ENCODE assay signal across 10 mouse cellular contexts in genomic region chr10:77976458-77977150, GRCm38 (mm10). TPM values are rescaled to one million over a fixed set of nuclear protein-coding genes. Genes with fewer than 3 reads are reported as not detected.
DNase-seq lines count a peak whose midpoint lies in the region; ATAC-seq and TF ChIP-seq lines count a peak whose summit lies in the region.
"Had no signal": no experiment of that assay in that cellular context is flagged by ENCODE, and none has a peak within 500 bp of the region (broad histone marks: within the 10 kb centered on the region; RNA-seq: fewer than 3 reads in every experiment).

No protein-coding gene starts in this region.

- TF ChIP-seq POLR2A in spleen, adult 2 months (IDR thresholded peaks at IDR 0.05; ENCODE audit: low read depth, low read length): no peak

- H3K4me2 ChIP-seq in forebrain, embryonic 14.5 days (ENCODE audit: low read length): no peak overlapping the region
- no peak overlapping the region for H3K4me2 ChIP-seq in forebrain, embryonic 16.5 days (ENCODE audit: low read length)
- no peak overlapping the region for H3K4me2 ChIP-seq in stomach, embryonic 16.5 days (ENCODE audit: low read depth, low read length)
- H3K4me2 ChIP-seq: embryonic facial prominence, embryonic 15.5 days had no signal

- H3K9me3 ChIP-seq in forebrain, embryonic 14.5 days (replicated peaks; ENCODE audit: control insufficient read depth, low read length): no peaks in the 10 kb centered on the region
- no peaks in the 10 kb centered on the region for H3K9me3 ChIP-seq in forebrain, embryonic 16.5 days (ENCODE audit: control insufficient read depth, low read length)
- H3K9me3 ChIP-seq in stomach, embryonic 16.5 days (replicated peaks; ENCODE audit: control insufficient read depth, low read length): no peaks in the 10 kb centered on the region
- H3K9me3 ChIP-seq: embryonic facial prominence, embryonic 15.5 days had no signal

- peaks cover 5% of the 10 kb centered on the region for H3K4me1 ChIP-seq in forebrain, embryonic 14.5 days (ENCODE audit: control insufficient read depth, insufficient read depth, low read length)
- peaks cover 9% of the 10 kb centered on the region for H3K4me1 ChIP-seq in forebrain, embryonic 16.5 days (replicated peaks; ENCODE audit: control insufficient read depth, insufficient read depth, low read length)
- peaks cover 7% of the 10 kb centered on the region for H3K4me1 ChIP-seq in spleen, adult 2 months (ENCODE audit: control insufficient read depth, insufficient read depth, insufficient read length)
- H3K4me1 ChIP-seq in stomach, embryonic 16.5 days (ENCODE audit: control insufficient read depth, insufficient read depth, low read length): peaks cover 27% of the 10 kb centered on the region

- TF ChIP-seq CTCF in spleen, adult 2 months (IDR thresholded peaks at IDR 0.05; ENCODE audit: extremely low read depth, insufficient read depth, insufficient read length, insufficient replicate concordance): no peak

- no peak overlapping the region for H3K4me3 ChIP-seq in forebrain, embryonic 14.5 days (ENCODE audit: low read depth, low read length)
- H3K4me3 ChIP-seq in forebrain, embryonic 16.5 days (replicated peaks; ENCODE audit: low read length): no peak overlapping the region
- no peak overlapping the region for H3K4me3 ChIP-seq in spleen, adult 2 months (ENCODE audit: extremely low read depth, insufficient read depth, insufficient read length)
- H3K4me3 ChIP-seq in stomach, embryonic 16.5 days (replicated peaks; ENCODE audit: low read length): no peak overlapping the region
- H3K4me3 ChIP-seq: embryonic facial prominence, embryonic 15.5 days had no signal

- ATAC-seq in forebrain, embryonic 14.5 days: no peak
- ATAC-seq in forebrain, embryonic 16.5 days: no peak
- no peak for ATAC-seq in stomach, embryonic 16.5 days (ENCODE audit: insufficient read depth, low FRiP score)
- ATAC-seq: inflammation-experienced regulatory T-cells, adult 6 months had no signal

- H3K27me3 ChIP-seq in forebrain, embryonic 14.5 days (replicated peaks; ENCODE audit: control insufficient read depth, insufficient read depth, low read length): no peaks in the 10 kb centered on the region
- H3K27me3 ChIP-seq in forebrain, embryonic 16.5 days (replicated peaks; ENCODE audit: control insufficient read depth, insufficient read depth, low read length): no peaks in the 10 kb centered on the region
- no peaks in the 10 kb centered on the region for H3K27me3 ChIP-seq in spleen, adult 2 months (ENCODE audit: control insufficient read depth, insufficient read depth, low read length)
- H3K27me3 ChIP-seq in stomach, embryonic 16.5 days (ENCODE audit: control insufficient read depth, insufficient read depth, low read length): no peaks in the 10 kb centered on the region
- H3K27me3 ChIP-seq: embryonic facial prominence, embryonic 15.5 days had no signal

- H3K9ac ChIP-seq in forebrain, embryonic 14.5 days (ENCODE audit: low read length): no peak overlapping the region
- no peak overlapping the region for H3K9ac ChIP-seq in forebrain, embryonic 16.5 days (replicated peaks; ENCODE audit: low read depth, low read length)
- no peak overlapping the region for H3K9ac ChIP-seq in stomach, embryonic 16.5 days (ENCODE audit: low read length)
- H3K9ac ChIP-seq: embryonic facial prominence, embryonic 15.5 days; liver, embryonic 14.5 days had no signal

- WGBS in forebrain, embryonic 14.5 days: 78% methylated on average over 8 of the region's 8 CpGs
- WGBS in forebrain, embryonic 16.5 days: 71% methylated on average over 8 of the region's 8 CpGs
- WGBS in spleen, adult 2 months: 71% methylated on average over 8 of the region's 8 CpGs
- WGBS in stomach, embryonic 16.5 days: 55% methylated on average over 8 of the region's 8 CpGs

- no peak overlapping the region for H3K27ac ChIP-seq in forebrain, embryonic 14.5 days (ENCODE audit: low read depth, low read length)
- H3K27ac ChIP-seq in forebrain, embryonic 16.5 days (ENCODE audit: low read length): no peak overlapping the region
- H3K27ac ChIP-seq in spleen, adult 2 months (ENCODE audit: insufficient read depth, low read length): 0 out of 2 replicates have a peak overlapping the region, but pooled peaks have one; percentile 16
- H3K27ac ChIP-seq in stomach, embryonic 16.5 days (ENCODE audit: low read length): peak overlapping the region; percentile 57; the same call in 1 of the 2 replicates
- H3K27ac ChIP-seq: embryonic facial prominence, embryonic 15.5 days; liver, embryonic 14.5 days had no signal

- peaks cover 6% of the 10 kb centered on the region for H3K36me3 ChIP-seq in forebrain, embryonic 14.5 days (ENCODE audit: control insufficient read depth, insufficient read depth, low read length)
- H3K36me3 ChIP-seq in forebrain, embryonic 16.5 days (ENCODE audit: control insufficient read depth, insufficient read depth): no peaks in the 10 kb centered on the region
- no peaks in the 10 kb centered on the region for H3K36me3 ChIP-seq in spleen, adult 2 months (ENCODE audit: control insufficient read depth, insufficient read depth, low read length)
- H3K36me3 ChIP-seq in stomach, embryonic 16.5 days (ENCODE audit: control insufficient read depth, insufficient read depth, low read length): no peaks in the 10 kb centered on the region

- peak; percentile 37 for DNase-seq in forebrain, embryonic 14.5 days (ENCODE audit: low spot score)
- DNase-seq in spleen, adult 2 months (ENCODE audit: low read depth in 1 of 2, low spot score in 2 of 2): peak in 1 of 2 experiments; percentile 15
- no peak for DNase-seq in spleen, adult 12 weeks (ENCODE audit: low spot score)
- peak; percentile 80 for DNase-seq in NIH3T3 (ENCODE audit: low read depth)
- no peak for DNase-seq in layer of hippocampus, adult 9-11 months

RNA-seq across cellular contexts. Expression of gene 1810043G02Rik, which starts 1.7 kb away (rescaled TPM):
- polyA plus RNA-seq in forebrain, embryonic 14.5 days (2014; fragmentation: Nextera tagmentation; extraction: Ambion mirVana): 31.0 and 35.0 TPM in 2 replicates
- polyA plus RNA-seq in forebrain, embryonic 16.5 days (2015; fragmentation: Nextera tagmentation; extraction: Ambion mirVana): 33.7 and 36.0 TPM in 2 replicates
- 21.4 and 30.1 TPM in 2 replicates for polyA plus RNA-seq in spleen, adult 2 months (2012; rRNA removed)
- 24.8 and 25.2 TPM in 2 replicates for polyA plus RNA-seq in stomach, embryonic 16.5 days (2015; fragmentation: Nextera tagmentation; extraction: Ambion mirVana)

RNA-seq across cellular contexts. Expression of gene Trpm2, which starts 6.2 kb away (rescaled TPM):
- polyA plus RNA-seq in forebrain, embryonic 14.5 days (2014; fragmentation: Nextera tagmentation; extraction: Ambion mirVana): 1.4 and 2.8 TPM in 2 replicates
- polyA plus RNA-seq in forebrain, embryonic 16.5 days (2015; fragmentation: Nextera tagmentation; extraction: Ambion mirVana): 3.0 and 5.0 TPM in 2 replicates
- polyA plus RNA-seq in spleen, adult 2 months (2012; rRNA removed): 51.6 and 52.3 TPM in 2 replicates
- polyA plus RNA-seq in stomach, embryonic 16.5 days (2015; fragmentation: Nextera tagmentation; extraction: Ambion mirVana): 1.1 and 1.5 TPM in 2 replicates

RNA-seq across cellular contexts. Expression of gene Pfkl, which starts 33.3 kb away (rescaled TPM):
- 77.0 and 91.6 TPM in 2 replicates for polyA plus RNA-seq in forebrain, embryonic 14.5 days (2014; fragmentation: Nextera tagmentation; extraction: Ambion mirVana)
- polyA plus RNA-seq in forebrain, embryonic 16.5 days (2015; fragmentation: Nextera tagmentation; extraction: Ambion mirVana): 109 and 117 TPM in 2 replicates
- polyA plus RNA-seq in spleen, adult 2 months (2012; rRNA removed): 61.1 and 65.8 TPM in 2 replicates
- polyA plus RNA-seq in stomach, embryonic 16.5 days (2015; fragmentation: Nextera tagmentation; extraction: Ambion mirVana): 195 and 225 TPM in 2 replicates

Comparison
In these comparisons a context has a peak if more than half of its experiments do, and no peak if none do; other contexts are left out.
1. DNase-seq: peak in forebrain, embryonic 14.5 days (single experiment) and NIH3T3 (single experiment); none in spleen, adult 12 weeks (single experiment) and layer of hippocampus, adult 9-11 months (single experiment).
2. H3K27ac ChIP-seq: peak in spleen, adult 2 months (single experiment) and stomach, embryonic 16.5 days (single experiment); none in forebrain, embryonic 14.5 days (single experiment) and forebrain, embryonic 16.5 days (single experiment).